ENCODE assay signal across 17 mouse cellular contexts in the genomic region with DNA sequence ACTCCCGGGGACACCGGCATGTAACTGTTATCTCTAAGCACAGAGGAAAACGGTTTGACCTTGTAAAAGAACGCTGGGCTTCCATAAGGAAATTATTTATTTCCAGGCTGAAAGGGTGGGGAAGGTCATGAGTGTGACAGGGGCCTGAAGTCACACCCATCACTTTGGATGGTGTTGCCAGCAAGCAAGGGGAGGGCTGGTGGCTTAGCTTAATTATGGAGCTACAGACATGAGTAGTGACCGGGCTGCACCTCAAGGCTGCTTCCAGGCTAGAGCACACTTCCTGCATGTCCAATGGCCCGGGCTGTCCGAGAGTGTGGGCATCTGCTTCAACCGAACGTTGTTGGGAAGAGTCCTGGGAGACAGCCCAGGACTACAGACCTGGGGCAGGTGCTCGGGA.
DNase-seq lines count a peak whose midpoint lies in the region; ATAC-seq and TF ChIP-seq lines count a peak whose summit lies in the region.
"Had no signal": no experiment of that assay in that cellular context is flagged by ENCODE, and none has a peak within 500 bp of the region (broad histone marks: within the 10 kb centered on the region; RNA-seq: fewer than 3 reads in every experiment).

No protein-coding gene starts in this region.

- peaks cover 2% of the 10 kb centered on the region; the same call in 1 of the 2 replicates for H3K36me3 ChIP-seq in heart, embryonic 10.5 days
- no peaks in the 10 kb centered on the region for H3K36me3 ChIP-seq in heart, embryonic 14.5 days (ENCODE audit: control insufficient read depth, insufficient read depth, low read length)
- no peaks in the 10 kb centered on the region for H3K36me3 ChIP-seq in liver, embryonic 14.5 days (replicated peaks; ENCODE audit: control insufficient read depth, insufficient read depth, low read depth)
- H3K36me3 ChIP-seq: embryonic facial prominence, embryonic 13.5 days; G1E; limb, embryonic 10.5 days; midbrain, embryonic 15.5 days; neural tube, embryonic 13.5 days had no signal

- no peak overlapping the region for H3K4me3 ChIP-seq in heart, embryonic 10.5 days
- no peak overlapping the region for H3K4me3 ChIP-seq in heart, embryonic 14.5 days (ENCODE audit: control insufficient read depth in 1 of 2, insufficient read depth in 1 of 2, low read depth in 1 of 2, low read length in 2 of 2)
- no peak overlapping the region for H3K4me3 ChIP-seq in liver, embryonic 14.5 days (ENCODE audit: insufficient read depth in 1 of 2, low read depth in 2 of 2, low read length in 2 of 2)
- H3K4me3 ChIP-seq: embryonic facial prominence, embryonic 13.5 days; forebrain, embryonic 13.5 days; limb, embryonic 10.5 days; midbrain, embryonic 15.5 days; neural tube, embryonic 13.5 days had no signal

- peak overlapping the region; percentile 86; the same call in 1 of the 2 replicates for H3K27ac ChIP-seq in heart, embryonic 10.5 days
- H3K27ac ChIP-seq in heart, embryonic 14.5 days (replicated peaks in 1 of 2; ENCODE audit: control insufficient read depth in 1 of 2, insufficient read depth in 1 of 2, low read depth in 2 of 2, low read length in 2 of 2): peak overlapping the region; percentile 8 to 92; a peak in 3 of 4 replicates
- peak overlapping the region; percentile 67; the same call in 1 of the 2 replicates for H3K27ac ChIP-seq in liver, embryonic 14.5 days
- H3K27ac ChIP-seq: embryonic facial prominence, embryonic 13.5 days; forebrain, embryonic 13.5 days; limb, embryonic 10.5 days; midbrain, embryonic 15.5 days; neural tube, embryonic 13.5 days had no signal

- no peak for DNase-seq in heart, embryonic 10.5 days (ENCODE audit: low spot score)
- DNase-seq in heart, postnatal 4 days: no peak
- peak; percentile 18 to 50 for DNase-seq in kidney, postnatal 25 days
- DNase-seq in kidney, postnatal 4 days: no peak
- DNase-seq in liver, embryonic 14.5 days (ENCODE audit: low read depth in 3 of 3, low spot score in 3 of 3): no peak
- DNase-seq in thymus, adult 18-20 months: no peak
- DNase-seq in cerebellum, postnatal 4 days (ENCODE audit: low spot score in 2 of 2): no peak
- DNase-seq: adrenal gland, postnatal 25 days; cerebellum, postnatal 36 days; thymus, postnatal 14 days had no signal

- H3K9ac ChIP-seq in heart, embryonic 14.5 days (ENCODE audit: low read length): no peak overlapping the region
- H3K9ac ChIP-seq in liver, embryonic 14.5 days (replicated peaks): no peak overlapping the region
- H3K9ac ChIP-seq: embryonic facial prominence, embryonic 13.5 days; forebrain, embryonic 13.5 days; midbrain, embryonic 15.5 days; neural tube, embryonic 13.5 days had no signal

- WGBS in heart, embryonic 10.5 days: 67% methylated on average over 10 of the region's 10 CpGs
- 46% methylated on average over 10 of the region's 10 CpGs for WGBS in heart, embryonic 14.5 days
- WGBS in liver, embryonic 14.5 days (ENCODE audit: insufficient replicate concordance): 66% methylated on average over 10 of the region's 10 CpGs

- TF ChIP-seq EP300 in liver, embryonic 14.5 days (IDR thresholded peaks at IDR 0.05; ENCODE audit: low read depth): no peak

- H3K4me1 ChIP-seq in heart, embryonic 10.5 days: peaks cover 58% of the 10 kb centered on the region
- peaks cover 30 to 36% of the 10 kb centered on the region in 2 experiments for H3K4me1 ChIP-seq in heart, embryonic 14.5 days (ENCODE audit: control insufficient read depth in 2 of 2, insufficient read depth in 2 of 2, low read length in 2 of 2)
- peaks cover 35 to 44% of the 10 kb centered on the region in 2 experiments for H3K4me1 ChIP-seq in liver, embryonic 14.5 days (replicated peaks; ENCODE audit: control insufficient read depth in 2 of 2, insufficient read depth in 2 of 2, low read length in 1 of 2)
- H3K4me1 ChIP-seq: forebrain, embryonic 13.5 days; midbrain, embryonic 15.5 days had no signal

- no peak for TF ChIP-seq CTCF in liver, embryonic 14.5 days (IDR thresholded peaks at IDR 0.05; ENCODE audit: low read depth)

- H3K9me3 ChIP-seq in heart, embryonic 10.5 days: no peaks in the 10 kb centered on the region
- H3K9me3 ChIP-seq in heart, embryonic 14.5 days (ENCODE audit: control insufficient read depth, low read length): no peaks in the 10 kb centered on the region
- no peaks in the 10 kb centered on the region for H3K9me3 ChIP-seq in liver, embryonic 14.5 days (ENCODE audit: control insufficient read depth, low read length)
- H3K9me3 ChIP-seq: embryonic facial prominence, embryonic 13.5 days; forebrain, embryonic 13.5 days; G1E; limb, embryonic 10.5 days; midbrain, embryonic 15.5 days; neural tube, embryonic 13.5 days had no signal

- ATAC-seq in heart, embryonic 14.5 days (ENCODE audit: insufficient number of reproducible peaks, insufficient read depth, low FRiP score, low read depth): no peak
- ATAC-seq in liver, embryonic 14.5 days (ENCODE audit: insufficient read depth): no peak
- ATAC-seq: forebrain, embryonic 13.5 days; midbrain, embryonic 15.5 days had no signal

- no peak overlapping the region for H3K4me2 ChIP-seq in heart, embryonic 14.5 days (ENCODE audit: low read length)
- H3K4me2 ChIP-seq in liver, embryonic 14.5 days (ENCODE audit: low read depth): no peak overlapping the region; the same call in 1 of the 2 replicates
- H3K4me2 ChIP-seq: embryonic facial prominence, embryonic 13.5 days; forebrain, embryonic 13.5 days; midbrain, embryonic 15.5 days; neural tube, embryonic 13.5 days had no signal

- no peaks in the 10 kb centered on the region for H3K27me3 ChIP-seq in heart, embryonic 10.5 days (ENCODE audit: insufficient read depth, poor library complexity, severe bottlenecking)
- H3K27me3 ChIP-seq in heart, embryonic 14.5 days (ENCODE audit: control insufficient read depth, insufficient read depth, low read length): no peaks in the 10 kb centered on the region
- H3K27me3 ChIP-seq in liver, embryonic 14.5 days (ENCODE audit: control insufficient read depth, insufficient read depth, low read length): no peaks in the 10 kb centered on the region
- H3K27me3 ChIP-seq: embryonic facial prominence, embryonic 13.5 days; forebrain, embryonic 13.5 days; midbrain, embryonic 15.5 days; neural tube, embryonic 13.5 days had no signal

Comparison
In these comparisons a context has a peak if more than half of its experiments do, and no peak if none do; other contexts are left out.
1. DNase-seq: peak in kidney, postnatal 25 days (2 of 2); none in heart, embryonic 10.5 days (single experiment), heart, postnatal 4 days (single experiment), kidney, postnatal 4 days (0 of 2), liver, embryonic 14.5 days (0 of 3), thymus, adult 18-20 months (0 of 2) and cerebellum, postnatal 4 days (0 of 2).
2. Peak in every context shown above with its lines, with median percentiles within 50 percentile points of each other: H3K27ac ChIP-seq.